Mouse (Mus musculus): ENCODE results near the gene Gm973.
"Not testable (repeated sequence)": the region's sequence is repeated elsewhere in the genome, so short reads cannot be mapped to it uniquely, and the experiment has no call there.

Gene Gm973

GRCm38 (mm10) chr1:59629194-59629593 is 113.1 kb downstream of the Gm973 start:
- DNase-seq (ENCODE audit: low spot score in 2 of 2): no peak

- not testable (repeated sequence) for DNase-seq (ENCODE audit: low spot score in 2 of 2)
Measured at GRCm38 (mm10) chr1:59630356-59630755, 114.3 kb downstream of the Gm973 start.

- no peak for DNase-seq (ENCODE audit: low spot score in 2 of 2)
Measured at GRCm38 (mm10) chr1:59631986-59632659, 116.1 kb downstream of the Gm973 start.

- DNase-seq (ENCODE audit: low spot score in 2 of 2): no peak
Measured at GRCm38 (mm10) chr1:59633056-59633455, 117.0 kb downstream of the Gm973 start.

GRCm38 (mm10) chr1:59636349-59636748 is 120.3 kb downstream of the Gm973 start:
- DNase-seq (ENCODE audit: low spot score in 2 of 2): no peak

- DNase-seq (ENCODE audit: low spot score in 2 of 2): no peak
Measured at GRCm38 (mm10) chr1:59638371-59638770, 122.3 kb downstream of the Gm973 start.

GRCm38 (mm10) chr1:59642488-59642887 is 126.4 kb downstream of the Gm973 start:
- no peak for DNase-seq (ENCODE audit: low spot score in 2 of 2)

GRCm38 (mm10) chr1:59646502-59646901 is 130.4 kb downstream of the Gm973 start:
- not testable (repeated sequence) for DNase-seq (ENCODE audit: low spot score in 2 of 2)

GRCm38 (mm10) chr1:59651201-59651819 is 135.2 kb downstream of the Gm973 start:
- no peak for DNase-seq (ENCODE audit: low spot score in 2 of 2)

GRCm38 (mm10) chr1:59653243-59653911 is 137.3 kb downstream of the Gm973 start:
- no peak for DNase-seq (ENCODE audit: low spot score in 2 of 2)

GRCm38 (mm10) chr1:59656244-59657171 is 140.4 kb downstream of the Gm973 start:
- DNase-seq (ENCODE audit: low spot score in 2 of 2): no peak

GRCm38 (mm10) chr1:59663456-59664135 is 147.5 kb downstream of the Gm973 start:
- DNase-seq (ENCODE audit: low spot score in 2 of 2): no peak

- no peak for DNase-seq (ENCODE audit: low spot score in 2 of 2)
Measured at GRCm38 (mm10) chr1:59668871-59669270, 152.8 kb downstream of the Gm973 start.

- DNase-seq (ENCODE audit: low spot score in 2 of 2): peak; percentile 15 to 19
Measured at GRCm38 (mm10) chr1:59669962-59670630, 154.0 kb downstream of the Gm973 start.

- DNase-seq (ENCODE audit: low spot score in 2 of 2): peak; percentile 66 to 83
Measured at GRCm38 (mm10) chr1:59670641-59671168, 154.6 kb downstream of the Gm973 start, which contains the start of gene Sumo1. Gene Sumo1, minus strand, starts transcription at chr1:59670834.

- no peak for DNase-seq (ENCODE audit: low spot score in 2 of 2)
Measured at GRCm38 (mm10) chr1:59673661-59674060, 157.6 kb downstream of the Gm973 start.

GRCm38 (mm10) chr1:59683926-59684818 is 168.1 kb downstream of the Gm973 start:
- DNase-seq (ENCODE audit: low spot score in 2 of 2): peak in 1 of 2 experiments; percentile 16

- peak; percentile 57 to 78 for DNase-seq (ENCODE audit: low spot score in 2 of 2)
Measured at GRCm38 (mm10) chr1:59684819-59685755, 169.0 kb downstream of the Gm973 start, which contains the start of gene Nop58. Gene Nop58, plus strand, starts transcription at chr1:59684971.
